Mouse (Mus musculus) heart, embryonic 14.5 days (tissue): Measurements from ENCODE around the gene Snx11. TPM values are rescaled to one million over a fixed set of nuclear protein-coding genes. Genes with fewer than 3 reads are reported as not detected.
"Not testable (repeated sequence)": the region's sequence is repeated elsewhere in the genome, so short reads cannot be mapped to it uniquely, and the experiment has no call there.

ENCODE experiments used
- ATAC-seq: fragments of 200-750 bp; cut with Nextera tagmentation; 2 replicates; pipeline ENCODE4 v1.8.0; 2017; ENCODE audit warnings: low read depth, moderate TSS enrichment; ENCODE audit not compliant: insufficient number of reproducible peaks, insufficient read depth, low FRiP score
- H3K27ac ChIP-seq, 2 experiments: fragments of 200-500 bp in 1 of 2; fragments of 300-500 bp in 1 of 2; sonication (generic) in 1 of 2; replicated peaks in 1 of 2; 2 replicates each; pipeline ENCODE4 v1.5.1; 2012 to 2014; ENCODE audit warnings: low read depth in 2 of 2, low read length in 2 of 2, control low read depth in 1 of 2, mild to moderate bottlenecking in 1 of 2, mixed read lengths in 1 of 2; ENCODE audit not compliant: control insufficient read depth in 1 of 2, insufficient read depth in 1 of 2
- H3K27me3 ChIP-seq: fragments of 300-500 bp; sonication (generic); 2 replicates; pipeline ENCODE4 v1.6.1; 2014; ENCODE audit warnings: mild to moderate bottlenecking, low read length, control low read depth; ENCODE audit not compliant: control insufficient read depth, insufficient read depth
- H3K36me3 ChIP-seq: fragments of 300-500 bp; sonication (generic); 2 replicates; pipeline ENCODE4 v1.6.1; 2014; ENCODE audit warnings: mild to moderate bottlenecking, control low read depth, low read length, mixed read lengths; ENCODE audit not compliant: control insufficient read depth, insufficient read depth
- H3K4me1 ChIP-seq, 2 experiments: fragments of 200-500 bp in 1 of 2; fragments of 300-500 bp in 1 of 2; sonication (generic) in 1 of 2; 2 replicates each; pipeline ENCODE4 v1.6.1; 2012 to 2014; ENCODE audit warnings: low read length in 2 of 2, control low read depth in 1 of 2, mixed read lengths in 1 of 2; ENCODE audit not compliant: control insufficient read depth in 2 of 2, insufficient read depth in 2 of 2
- H3K4me2 ChIP-seq: fragments of 300-500 bp; sonication (generic); 2 replicates; pipeline ENCODE4 v1.6.1; 2014; ENCODE audit warnings: mild to moderate bottlenecking, low read length
- H3K4me3 ChIP-seq, 2 experiments: fragments of 200-500 bp in 1 of 2; fragments of 300-500 bp in 1 of 2; sonication (generic) in 1 of 2; 2 replicates each; pipeline ENCODE4 v1.5.1; 2012 to 2014; ENCODE audit warnings: low read length in 2 of 2, mild to moderate bottlenecking in 2 of 2, control low read depth in 1 of 2, low read depth in 1 of 2, moderate library complexity in 1 of 2; ENCODE audit not compliant: control insufficient read depth in 1 of 2, insufficient read depth in 1 of 2
- H3K9ac ChIP-seq: fragments of 300-500 bp; sonication (generic); 2 replicates; pipeline ENCODE4 v1.6.1; 2014; ENCODE audit warnings: mild to moderate bottlenecking, low read length
- H3K9me3 ChIP-seq: fragments of 300-500 bp; sonication (generic); 2 replicates; pipeline ENCODE4 v1.6.1; 2016; ENCODE audit warnings: low read length, control low read depth; ENCODE audit not compliant: control insufficient read depth
- WGBS: fragments of 180-500 bp; shearing (Covaris S2); extraction: QIAGEN DNeasy Blood & Tissue Kit; methylation state at CpG from one replicate; pipeline ENCODE4 v1.1.7; 2014; 5-methylcytosine and 5-hydroxymethylcytosine counted together
- polyA plus RNA-seq: library from polyadenylated mRNA; unstranded; fragments of >200 nt; fragmentation: Nextera tagmentation; extraction: Ambion mirVana; gene quantifications from 2 replicates; pipeline ENCODE4 v1.2.1, GENCODE M21; 2014

Snx11 gene
- polyA plus RNA-seq, 1 experiment from 2014 or later = 6.1 TPM

DNA sequence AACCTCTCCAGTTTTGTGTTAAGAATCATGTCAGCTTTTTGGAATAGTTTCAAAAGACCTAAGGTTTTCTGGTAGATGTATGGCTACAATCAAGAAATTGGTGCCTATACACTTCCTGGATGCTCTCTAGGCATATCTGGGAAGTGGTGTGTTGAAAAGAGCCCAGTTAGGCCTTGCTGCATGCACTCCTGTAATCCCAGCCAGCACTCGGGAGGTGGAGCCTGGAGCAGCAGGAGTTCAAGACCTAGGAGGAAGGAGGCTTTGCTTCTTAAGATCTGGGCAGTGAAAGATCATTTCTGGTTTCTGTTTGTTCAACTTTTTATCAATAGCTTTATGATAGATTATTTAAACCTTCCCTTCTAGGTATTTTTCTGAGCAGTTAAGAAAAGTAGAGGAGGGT, 13.3 kb upstream of the Snx11 start:
- Histone ChIP-seq H3K4me3 (peak overlapping the region in 1 of 2 experiments; percentile 73; a peak in 2 of 4 replicates), H3K27me3 (no peaks in the 10 kb centered on the region), H3K4me2 (peak overlapping the region; percentile 84), H3K9me3 (no peaks in the 10 kb centered on the region), H3K36me3 (peaks cover 14% of the 10 kb centered on the region), H3K9ac (peak overlapping the region; percentile 86; the same call in 1 of the 2 replicates), H3K27ac (no peak overlapping the region), H3K4me1 (peaks cover 4 to 20% of the 10 kb centered on the region in 2 experiments)
- no peak for ATAC-seq
- WGBS = 19% methylated on average over 1 of the region's 1 CpGs

DNA sequence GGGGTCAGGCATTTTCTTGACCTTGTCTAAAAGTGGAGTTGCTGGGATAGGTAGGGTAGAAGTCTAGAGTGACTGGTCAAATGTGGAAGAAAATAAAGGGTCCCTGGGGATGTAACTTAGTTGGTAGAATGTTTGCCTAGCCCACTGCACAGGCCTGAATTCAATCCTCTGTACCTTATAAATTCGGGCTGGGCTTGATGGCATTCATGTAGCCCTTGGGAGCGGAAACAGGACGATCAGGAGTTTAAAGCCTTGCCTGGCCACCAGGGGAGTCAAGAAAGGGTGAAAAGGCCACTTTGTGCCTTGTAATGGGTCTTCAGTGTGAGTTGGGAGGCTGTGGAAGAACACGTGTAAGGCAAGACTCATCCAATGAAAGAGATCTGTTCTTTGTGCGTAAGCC, 12.6 kb upstream of the Snx11 start:
- 12% methylated on average over 5 of the region's 5 CpGs for WGBS
- ATAC-seq = no peak
- peak overlapping the region; percentile 84 for H3K4me2 ChIP-seq
- H3K9ac ChIP-seq = peak overlapping the region; percentile 86
- H3K27ac ChIP-seq = peak overlapping the region; percentile 1 to 93; a peak in 3 of 4 replicates
- peaks cover 9% of the 10 kb centered on the region; the same call in 1 of the 2 replicates for H3K36me3 ChIP-seq
- H3K4me1 ChIP-seq = peaks cover 4 to 20% of the 10 kb centered on the region in 2 experiments
- peak overlapping the region; percentile 73 to 78 for H3K4me3 ChIP-seq
- H3K9me3 ChIP-seq = no peaks in the 10 kb centered on the region
- no peaks in the 10 kb centered on the region for H3K27me3 ChIP-seq

DNA sequence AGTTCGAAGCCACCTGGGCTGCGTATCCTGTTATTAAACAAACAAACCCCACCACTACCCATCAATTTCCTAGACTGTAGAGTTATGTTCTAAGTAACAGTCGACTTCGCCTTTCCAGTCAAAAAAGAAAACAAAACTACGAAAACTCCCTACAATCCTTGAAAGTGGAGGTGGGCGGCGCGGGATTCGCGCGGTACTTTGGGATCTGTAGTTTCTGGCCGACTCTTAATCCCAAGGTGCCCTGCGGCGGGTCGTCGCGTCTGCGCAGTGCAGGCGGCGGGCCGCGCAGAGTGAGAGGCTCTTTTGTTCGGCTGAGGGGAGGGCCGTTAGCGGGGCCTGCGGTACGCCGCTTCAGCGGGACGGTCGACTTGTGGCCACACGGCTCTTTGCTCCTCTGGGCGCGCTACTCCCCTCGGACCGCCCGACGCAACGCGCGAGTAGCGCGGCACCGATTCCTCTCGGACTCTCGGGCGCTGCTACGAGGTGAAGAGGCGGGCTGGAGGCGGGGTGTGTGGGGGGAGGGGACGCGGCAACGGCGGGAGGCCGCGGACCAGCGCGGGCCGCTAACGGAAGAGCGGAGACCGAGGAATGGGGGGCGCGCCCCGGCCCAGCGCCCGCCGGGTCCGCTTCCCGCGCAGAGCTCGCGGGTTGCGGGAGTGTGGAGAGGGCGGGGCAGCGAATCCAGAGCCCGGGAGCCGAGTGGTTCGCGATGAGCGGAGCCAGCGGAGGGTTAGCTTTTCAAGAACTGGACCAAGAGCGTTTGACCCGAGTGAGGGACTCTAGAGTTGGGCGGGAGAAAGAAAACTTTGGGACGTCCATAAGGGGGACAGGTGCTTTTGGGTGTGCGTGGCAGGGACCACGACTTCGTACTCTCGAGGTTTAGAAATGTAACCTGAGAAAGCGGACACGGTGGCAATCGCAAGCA, 11.8 kb upstream of the Snx11 start, which contains the start of gene Cbx1:
Gene Cbx1 (plus strand): TSS at position 257 of the 925 bp plus-strand sequence.
- Histone ChIP-seq H3K4me3 (peak within 1 kb of the TSS; percentile 73 to 78), H3K9ac (peak within 1 kb of the TSS; percentile 86), H3K27ac (peak within 1 kb of the TSS; percentile 93 to 94), H3K4me2 (peak within 1 kb of the TSS; percentile 84), H3K4me1 (peaks cover 4 to 20% of the 10 kb centered on the region in 2 experiments), H3K36me3 (peaks cover 9% of the 10 kb centered on the region; the same call in 1 of the 2 replicates), H3K9me3 (no peaks in the 10 kb centered on the region), H3K27me3 (no peaks in the 10 kb centered on the region)
- WGBS = under 1% methylated on average over 92 of the region's 93 CpGs
- peak; percentile 93 for ATAC-seq

DNA sequence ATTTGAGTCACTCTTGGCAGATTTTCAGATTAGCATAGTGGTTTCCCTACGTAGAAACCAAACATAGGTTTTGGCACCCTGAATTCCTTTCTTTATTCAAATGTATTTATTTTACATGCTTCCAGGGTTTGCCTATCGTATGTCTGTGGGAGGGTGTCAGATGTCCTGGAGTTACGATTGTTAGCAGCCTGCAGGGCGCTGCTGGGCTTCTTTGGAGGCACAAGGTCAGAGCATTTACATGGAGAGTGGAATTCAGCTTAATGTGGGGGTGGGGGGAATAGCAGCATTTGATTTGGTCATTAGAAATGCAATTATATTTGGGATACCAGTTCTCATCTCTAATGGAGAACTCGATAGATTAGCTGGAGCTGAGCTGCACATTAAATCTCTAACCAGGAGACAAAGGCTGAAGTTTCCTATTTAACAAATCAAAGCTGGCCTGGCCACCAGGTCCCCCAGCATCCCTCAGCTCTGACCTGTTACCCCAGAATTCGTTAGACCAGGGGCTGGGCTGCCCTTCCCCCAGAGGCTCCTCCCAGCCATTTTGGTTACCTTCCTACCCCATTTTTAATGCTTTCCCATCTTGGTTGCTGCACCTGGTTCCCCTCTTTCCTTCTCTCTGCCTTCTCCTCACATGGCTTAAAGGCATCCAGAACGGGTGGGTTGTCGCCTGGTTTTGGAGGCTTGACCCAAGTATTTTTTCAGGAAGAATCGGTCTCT, 9.5 kb upstream of the Snx11 start:
- peaks cover 6% of the 10 kb centered on the region; the same call in 1 of the 2 replicates for H3K36me3 ChIP-seq
- no peaks in the 10 kb centered on the region for H3K27me3 ChIP-seq
- WGBS = 31% methylated on average over 9 of the region's 9 CpGs
- H3K4me2 ChIP-seq = no peak overlapping the region
- peaks cover 4 to 13% of the 10 kb centered on the region in 2 experiments for H3K4me1 ChIP-seq
- no peaks in the 10 kb centered on the region for H3K9me3 ChIP-seq
- no peak overlapping the region for H3K4me3 ChIP-seq
- H3K27ac ChIP-seq = no peak overlapping the region
- no peak overlapping the region for H3K9ac ChIP-seq
- no peak for ATAC-seq

DNA sequence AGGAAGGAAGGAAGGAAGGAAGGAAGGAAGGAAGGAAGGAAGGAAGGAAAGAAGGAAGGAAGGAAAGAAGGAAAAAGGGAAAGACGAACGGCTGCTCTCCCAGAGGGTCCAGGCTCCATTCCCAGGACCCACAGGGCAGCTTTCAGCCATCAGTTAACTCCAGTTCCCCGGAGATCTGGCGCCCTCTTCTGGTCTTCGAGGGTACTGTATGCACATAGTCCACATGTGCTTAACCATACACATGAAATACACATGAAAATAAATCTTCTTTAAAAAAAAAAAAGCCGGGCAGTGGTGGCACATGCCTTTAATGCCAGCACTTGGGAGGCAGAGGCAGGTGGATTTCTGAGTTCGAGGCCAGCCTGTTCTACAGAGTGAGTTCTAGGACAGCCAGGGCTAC, 7.5 kb upstream of the Snx11 start:
- not testable (repeated sequence) for H3K4me3 ChIP-seq, ATAC-seq, H3K27ac ChIP-seq, H3K9ac ChIP-seq, H3K9me3 ChIP-seq, H3K27me3 ChIP-seq, H3K36me3 ChIP-seq, H3K4me2 ChIP-seq, H3K4me1 ChIP-seq
- WGBS = 12% methylated on average over 7 of the region's 7 CpGs

DNA sequence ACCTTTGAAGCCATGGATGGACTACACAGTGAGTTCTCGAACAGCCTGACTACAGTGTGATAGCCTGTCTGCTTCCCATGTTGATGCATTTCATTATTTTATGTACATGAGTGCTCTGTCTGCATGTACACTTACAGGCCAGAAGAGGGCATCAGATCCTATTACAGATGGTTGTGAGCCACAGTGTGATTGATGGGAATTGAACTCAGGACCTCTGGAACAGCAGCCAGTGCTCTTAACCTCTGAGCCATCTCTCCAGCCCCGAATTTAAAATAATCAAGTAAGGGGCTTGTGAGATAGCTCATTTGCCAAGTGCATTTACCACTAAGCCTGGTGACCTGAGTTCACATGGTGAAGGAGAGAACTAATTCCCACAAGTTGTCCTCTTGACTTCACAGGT, 4.1 kb upstream of the Snx11 start:
- ATAC-seq = no peak
- Histone ChIP-seq H3K36me3 (no peaks in the 10 kb centered on the region), H3K9me3 (no peaks in the 10 kb centered on the region), H3K4me1 (peaks cover 3 to 7% of the 10 kb centered on the region in 2 experiments; a peak in 3 of 4 replicates), H3K4me2 (no peak overlapping the region), H3K27ac (no peak overlapping the region), H3K27me3 (no peaks in the 10 kb centered on the region), H3K4me3 (no peak overlapping the region), H3K9ac (no peak overlapping the region)
- WGBS = 84% methylated on average over 2 of the region's 2 CpGs

DNA sequence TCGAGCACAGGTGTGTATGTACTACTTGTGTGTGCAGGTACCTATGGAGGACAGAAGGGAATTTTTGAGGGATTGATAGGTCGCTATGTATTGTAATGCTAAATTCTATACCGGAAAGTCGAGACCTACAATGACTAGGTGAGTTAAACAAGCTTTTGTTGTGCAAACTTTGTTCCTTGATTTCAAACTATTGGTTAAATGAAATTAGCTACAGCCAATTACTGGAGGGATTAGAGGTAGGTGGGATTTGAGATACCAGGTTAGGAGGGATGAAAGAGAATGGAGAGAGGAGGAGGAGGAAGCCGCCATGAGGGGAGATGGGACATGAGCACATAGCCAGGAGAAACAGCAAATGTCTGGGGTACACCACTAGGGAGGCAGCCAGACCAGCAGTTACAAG, 2.9 kb upstream of the Snx11 start:
- 61% methylated on average over 5 of the region's 5 CpGs for WGBS

More for the DNA sequence above, 2.9 kb upstream of the Snx11 start:
- no peaks in the 10 kb centered on the region for H3K9me3 ChIP-seq
- no peak overlapping the region for H3K4me3 ChIP-seq
- H3K36me3 ChIP-seq = no peaks in the 10 kb centered on the region
- ATAC-seq = no peak
- H3K4me2 ChIP-seq = no peak overlapping the region
- no peak overlapping the region for H3K9ac ChIP-seq
- no peak overlapping the region for H3K27ac ChIP-seq
- peaks cover 3 to 9% of the 10 kb centered on the region in 2 experiments; a peak in 3 of 4 replicates for H3K4me1 ChIP-seq
- H3K27me3 ChIP-seq = no peaks in the 10 kb centered on the region
